Mouse (Mus musculus): ENCODE measurements at regions not wholly inside any gene's neighbourhood (a gene's known extent, or its start where the extent isn't known, plus 50 kb on each side); places are given as distances from the start of the nearest gene placed in this dataset.

DNA sequence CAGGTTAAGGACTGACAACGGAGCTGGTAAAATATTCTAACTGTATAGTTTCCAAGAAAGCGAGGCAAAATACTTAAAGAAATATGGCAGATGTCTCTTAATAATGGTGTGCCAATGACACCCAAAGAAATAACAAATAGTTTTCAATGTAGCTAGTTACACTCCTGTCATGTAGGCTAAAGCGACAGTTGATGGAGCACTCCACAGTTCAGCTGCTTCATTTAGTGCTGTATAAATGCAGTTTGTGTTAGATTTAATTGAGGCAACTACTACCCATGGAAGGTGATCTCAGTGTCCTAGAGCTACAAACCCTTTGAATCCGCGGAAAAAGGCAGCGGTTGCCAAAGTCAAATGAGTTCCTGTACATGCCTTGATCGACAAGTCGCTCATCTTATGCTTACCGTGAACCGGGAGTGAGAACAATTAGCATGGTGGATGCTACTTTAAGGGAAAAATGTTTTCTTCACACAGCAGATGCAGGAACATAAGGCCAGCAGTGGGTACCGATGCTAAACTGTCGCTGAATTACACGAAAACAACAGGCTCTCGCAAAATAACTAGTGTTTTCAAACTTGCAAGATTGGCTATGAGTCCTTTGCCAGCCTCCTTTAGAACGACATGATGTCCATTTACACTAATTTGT, 961.4 kb downstream of the Mat2b start:
- no peak for DNase-seq (ENCODE audit: low read depth)

DNA sequence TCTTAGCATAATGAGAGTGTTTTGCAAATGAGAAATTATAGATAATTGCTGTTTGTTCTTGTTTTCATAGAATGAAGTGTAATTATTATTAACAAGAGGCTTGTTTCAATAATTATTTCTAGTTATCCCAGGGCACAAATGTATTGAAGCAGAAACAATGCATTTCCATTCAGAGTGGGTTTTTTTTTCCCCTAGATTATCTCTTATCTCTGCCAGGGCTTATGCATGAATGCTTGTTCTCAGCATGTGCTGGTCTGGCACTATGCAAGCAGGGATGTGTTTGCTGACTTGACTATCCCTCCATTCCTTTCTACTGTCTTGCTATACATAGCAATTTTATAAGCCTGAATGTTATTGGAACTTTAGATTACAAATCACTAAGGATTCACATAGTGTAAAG, 971.4 kb downstream of the Mat2b start:
- DNase-seq (ENCODE audit: low read depth) = no peak

DNA sequence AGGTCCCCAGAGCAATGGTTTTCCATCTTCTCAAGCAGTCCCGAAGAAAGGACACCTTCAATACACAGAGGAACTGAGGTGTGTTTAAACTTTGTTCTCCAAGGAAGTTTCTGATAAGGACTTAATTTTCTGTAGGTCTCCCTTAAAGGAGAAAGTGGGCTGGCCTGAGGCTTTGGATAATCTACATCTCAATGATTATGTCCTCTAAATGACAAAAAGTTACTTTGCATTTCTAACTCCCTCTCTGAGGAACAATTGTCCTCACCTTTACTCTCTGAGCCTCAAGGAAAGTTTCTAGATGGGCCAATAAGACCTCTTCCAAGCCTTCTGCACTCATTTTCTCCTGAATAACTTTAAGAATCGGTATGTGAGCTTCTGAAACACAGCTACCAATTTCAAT, 1016.5 kb downstream of the Mat2b start:
- no peak for DNase-seq (ENCODE audit: low read depth)

DNA sequence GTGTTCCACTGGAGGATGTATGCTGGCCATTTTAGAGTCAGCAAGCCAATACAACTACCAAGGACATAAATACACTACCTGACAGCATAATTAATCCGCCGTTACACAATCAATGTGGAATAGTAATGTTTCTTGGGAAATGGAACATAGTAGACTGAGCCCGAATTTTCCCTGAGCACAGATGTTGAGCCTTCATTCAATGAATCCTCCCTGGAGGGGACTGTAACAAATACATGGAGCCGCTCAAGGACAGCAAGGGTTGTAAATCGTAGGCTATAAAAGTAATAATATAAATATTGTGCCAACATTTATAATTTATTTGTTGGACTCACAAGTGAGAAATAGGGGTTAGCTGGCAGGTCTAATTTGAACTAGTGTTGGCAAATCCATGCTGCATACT, 1041.4 kb downstream of the Mat2b start:
- no peak for DNase-seq (ENCODE audit: low read depth)

DNA sequence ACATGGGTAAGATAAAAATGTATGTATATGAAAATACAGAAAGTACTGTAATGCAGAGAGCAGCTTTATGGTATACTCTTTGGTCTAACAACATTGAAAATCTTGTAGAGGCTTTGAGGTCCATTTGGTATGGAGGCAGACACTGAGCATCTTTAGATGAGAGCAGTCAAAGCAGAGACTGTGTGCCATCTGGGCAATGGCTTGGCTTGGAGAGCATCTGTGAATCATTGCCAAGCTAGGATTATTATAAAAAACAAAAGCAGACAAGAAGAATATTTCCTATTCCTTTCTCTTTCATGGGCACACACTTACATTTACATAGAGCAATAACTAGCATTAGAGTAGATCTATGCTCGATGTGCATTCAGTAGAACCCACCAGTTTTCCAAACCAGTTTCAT, 1075.6 kb downstream of the Mat2b start:
- no peak for DNase-seq (ENCODE audit: low read depth)

DNA sequence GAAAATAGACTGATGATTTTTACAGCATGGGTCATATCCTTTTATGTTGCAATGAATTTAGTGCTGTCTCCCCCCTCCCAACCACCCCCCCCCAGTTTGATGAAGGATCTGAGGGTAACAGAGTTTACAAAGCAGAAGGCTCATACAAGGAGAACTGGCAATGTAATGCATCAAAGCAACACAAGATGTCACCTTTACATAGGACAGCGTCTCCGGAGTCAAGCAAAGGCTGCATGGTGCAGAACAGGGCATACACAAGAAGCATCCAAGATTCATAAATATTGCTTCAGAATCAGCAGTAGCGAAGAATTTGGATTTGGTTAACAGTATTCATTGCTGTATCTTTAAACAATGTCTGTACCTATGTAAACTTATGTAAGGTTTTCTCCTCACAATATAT, 1079.2 kb downstream of the Mat2b start:
- DNase-seq (ENCODE audit: low read depth) = no peak

DNA sequence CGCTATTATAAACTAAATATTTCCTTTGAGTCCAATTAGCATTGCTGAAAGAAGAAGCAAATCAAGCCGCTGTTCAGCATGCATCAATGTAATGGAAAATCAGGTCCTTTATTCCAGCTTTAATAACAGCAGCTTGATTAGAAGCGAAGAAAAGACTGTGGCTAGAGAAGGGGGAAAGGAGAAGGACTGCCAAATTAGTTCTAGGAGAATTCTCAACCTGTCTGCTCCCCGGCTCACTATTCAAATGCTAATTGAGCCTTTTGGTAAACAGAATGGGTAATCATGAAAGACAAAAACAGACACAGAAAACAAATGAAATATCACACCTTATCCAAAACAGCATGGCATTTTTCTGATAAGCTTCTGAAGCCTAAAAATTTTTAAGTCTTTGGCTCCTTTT, 1098.5 kb downstream of the Mat2b start:
- no peak for DNase-seq (ENCODE audit: low read depth)

DNA sequence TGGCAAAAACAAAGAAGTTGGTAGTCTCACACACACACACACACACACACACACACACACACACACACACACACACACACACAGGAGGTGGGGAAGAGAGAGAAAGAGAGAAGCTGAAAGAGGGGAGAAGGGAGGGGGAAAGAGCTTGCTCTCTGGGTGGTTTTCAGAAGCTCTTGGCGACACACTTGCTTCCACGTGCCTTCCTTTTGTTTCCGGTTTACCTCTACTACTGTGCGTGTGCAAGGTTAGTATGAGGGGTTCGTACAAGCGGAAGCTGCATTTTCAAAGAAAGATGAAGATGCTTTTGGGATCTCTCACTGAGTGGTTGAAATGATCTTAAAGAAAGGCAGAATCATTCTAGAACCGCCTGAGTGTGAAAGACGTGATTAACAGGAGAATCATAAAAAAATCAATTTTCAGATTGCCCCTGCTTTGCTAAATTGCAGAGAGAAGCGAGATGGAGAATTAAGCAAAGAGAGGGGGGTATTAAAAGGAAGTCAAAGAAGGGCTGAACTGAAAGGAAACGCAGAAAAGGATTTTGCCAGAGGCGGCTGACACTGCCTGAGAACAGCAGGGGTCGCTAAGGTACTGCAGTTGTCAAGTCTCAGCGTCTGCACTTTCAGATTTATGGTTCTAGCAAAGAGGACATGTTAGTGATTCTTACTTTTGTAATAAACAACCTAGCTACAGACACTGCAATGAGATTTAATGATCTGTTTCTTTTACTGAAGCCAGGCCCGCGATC, 1106.2 kb downstream of the Mat2b start:
- DNase-seq (ENCODE audit: low read depth) = peak; percentile 19

DNA sequence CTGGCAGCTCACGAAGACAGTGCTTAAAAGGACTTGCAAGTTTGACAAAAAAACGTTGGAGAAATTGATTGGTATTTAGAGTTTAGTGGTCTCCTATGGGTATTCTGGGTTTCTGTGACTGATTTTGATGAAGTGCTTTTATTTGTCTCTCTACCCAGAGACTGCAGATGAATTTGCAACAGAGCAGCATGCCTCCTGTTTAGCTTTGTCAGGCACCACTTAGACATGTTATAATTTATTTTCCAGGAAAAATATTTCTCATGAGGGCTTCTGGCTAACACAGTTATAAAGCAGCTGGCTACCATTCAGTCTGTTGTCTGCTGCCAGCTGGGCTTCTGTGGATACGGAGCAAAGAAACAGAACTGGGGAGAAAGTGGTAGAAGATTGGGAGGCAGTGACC, 1136.7 kb downstream of the Mat2b start:
- no peak for DNase-seq (ENCODE audit: low read depth)

DNA sequence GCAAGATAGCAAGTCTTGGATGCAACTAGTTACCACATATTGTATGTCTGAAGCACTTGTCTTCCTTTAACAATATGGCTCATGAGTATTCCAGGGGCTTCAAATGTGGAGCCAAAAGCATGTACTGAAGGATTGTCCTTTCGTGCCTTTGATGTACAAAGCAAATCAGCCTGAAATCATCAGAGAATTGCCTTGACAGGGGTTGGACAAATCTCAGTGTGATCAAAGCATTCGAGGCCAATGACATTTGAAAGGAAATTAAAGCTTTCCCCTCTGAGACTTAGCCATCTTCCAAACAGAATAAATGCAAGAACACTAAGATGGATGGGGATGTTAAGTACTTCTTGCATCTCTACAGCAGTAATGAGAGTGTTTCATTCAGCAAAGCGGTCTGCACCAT, 1144.9 kb downstream of the Mat2b start:
- no peak for DNase-seq (ENCODE audit: low read depth)

DNA sequence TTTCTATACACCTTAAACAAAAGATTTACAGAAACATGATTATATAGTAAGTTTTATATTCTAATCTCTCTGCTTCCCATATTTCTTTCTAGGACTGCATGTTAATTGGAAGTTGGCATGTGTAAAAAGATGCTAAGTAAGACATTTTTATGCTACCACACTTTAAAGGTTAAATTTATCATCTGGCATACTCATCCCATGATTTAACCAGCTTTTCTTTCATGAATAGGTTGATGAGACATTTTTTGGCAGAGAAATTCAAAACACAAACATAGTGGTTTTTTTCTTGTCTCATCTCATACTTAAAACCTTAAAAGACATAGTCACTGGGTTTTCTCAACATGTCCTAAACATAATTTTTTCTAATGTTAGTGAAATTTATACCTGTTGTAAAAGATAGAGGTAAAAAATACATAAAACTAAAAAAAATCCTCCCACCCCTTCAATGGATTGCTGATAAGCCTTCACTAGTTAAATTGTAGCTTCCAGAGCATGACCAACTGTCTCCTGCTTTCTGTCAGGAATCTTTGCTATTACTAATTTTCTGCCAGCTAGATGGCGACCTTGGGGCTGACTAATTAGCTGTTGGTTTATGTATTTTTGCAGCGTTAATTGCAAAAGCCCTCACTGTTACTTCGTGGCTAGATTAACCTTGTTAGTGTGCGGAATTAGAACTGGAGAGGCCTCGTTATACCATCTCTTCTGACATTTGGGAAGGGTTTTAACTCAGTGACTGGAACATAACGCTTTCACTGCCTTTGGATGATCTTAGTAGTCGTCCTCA, 1169.9 kb downstream of the Mat2b start:
- no peak for DNase-seq (ENCODE audit: low read depth)

DNA sequence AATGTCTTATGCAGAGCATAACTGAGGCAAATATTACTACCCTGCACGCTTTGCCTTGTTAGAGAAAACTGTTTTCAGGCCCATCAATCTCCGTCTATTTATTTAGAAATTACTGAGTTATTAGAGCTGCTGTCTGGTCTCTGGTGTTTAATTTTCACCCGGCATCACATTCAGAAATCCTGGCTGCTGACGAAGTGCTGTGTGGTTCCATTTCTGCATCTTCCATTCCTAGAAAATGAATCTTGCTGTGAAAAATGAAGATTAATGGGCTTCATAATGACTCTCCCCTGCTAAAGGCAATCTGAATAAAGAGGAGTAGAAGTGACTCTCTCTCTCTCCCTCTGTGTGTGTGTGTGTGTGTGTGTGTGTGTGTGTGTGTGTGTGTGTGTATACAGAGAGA, 1199.8 kb downstream of the Mat2b start:
- no peak for DNase-seq (ENCODE audit: low read depth)

DNA sequence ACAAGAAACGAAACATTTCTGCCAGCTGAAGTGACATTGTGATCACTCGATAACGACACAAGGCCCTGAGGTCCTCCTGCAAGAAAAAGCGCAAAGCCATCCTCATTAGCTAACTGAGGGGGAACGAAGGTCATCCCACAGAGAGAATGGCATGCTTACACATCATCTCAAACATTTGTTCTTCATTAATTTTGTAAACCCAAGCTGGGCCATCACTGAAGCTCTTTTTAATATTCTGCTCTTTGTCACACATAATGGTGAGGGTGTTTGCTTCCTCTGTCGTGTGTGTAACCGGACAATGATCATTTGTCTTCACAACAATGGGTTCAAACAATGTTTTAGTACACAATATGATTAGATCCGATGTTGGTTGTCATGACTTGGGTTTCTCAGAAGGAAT, 1217.9 kb downstream of the Mat2b start:
- no peak for DNase-seq (ENCODE audit: low read depth)

DNA sequence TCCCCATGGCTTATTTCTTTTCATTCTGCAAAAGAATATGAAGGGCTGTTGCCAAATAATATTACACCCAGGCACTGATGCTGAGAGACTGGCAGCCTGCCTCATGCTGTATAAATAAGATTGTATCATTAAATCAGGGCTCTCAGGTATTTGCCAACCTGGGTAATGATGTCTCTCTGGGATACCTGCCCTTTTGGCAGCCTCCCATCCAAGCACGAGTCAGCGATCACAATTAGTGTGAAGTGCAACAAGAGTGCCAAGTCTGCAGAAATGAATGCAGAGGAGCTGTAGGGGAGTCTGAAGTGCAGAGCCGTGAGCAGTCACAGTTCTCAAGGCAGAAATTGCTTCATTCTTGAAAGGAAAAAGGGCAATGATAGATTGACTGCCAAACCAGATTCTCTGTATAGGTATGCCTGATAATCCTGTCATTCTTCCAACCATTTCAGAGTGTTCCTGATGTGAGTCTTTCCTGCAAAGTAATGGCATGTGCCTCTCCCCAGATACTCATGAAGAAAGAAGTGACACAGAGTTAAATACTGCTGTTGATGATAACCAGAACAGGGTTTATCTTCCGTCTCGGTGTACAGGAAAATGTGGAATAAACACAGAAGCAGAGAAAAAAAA, 1241.6 kb downstream of the Mat2b start:
- no peak for DNase-seq (ENCODE audit: low read depth)

DNA sequence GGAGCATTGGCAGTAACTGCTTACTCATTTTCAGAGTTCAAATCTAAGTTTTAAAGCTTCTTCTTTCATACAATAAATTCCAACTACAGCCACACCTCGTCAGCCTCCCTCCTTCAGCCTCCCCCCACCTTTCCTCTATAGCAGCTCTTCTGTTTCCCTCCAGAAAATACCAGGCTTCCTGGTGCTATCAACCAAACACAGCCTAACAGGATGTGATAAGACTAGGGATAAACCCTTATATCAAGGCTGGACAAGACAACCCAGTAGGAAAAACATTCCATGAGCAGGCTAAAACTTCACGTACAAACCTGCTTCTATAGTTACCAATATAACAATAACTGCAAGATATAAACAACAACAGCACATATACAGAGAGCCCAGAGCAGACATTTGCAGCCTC, 1248.6 kb downstream of the Mat2b start:
- no peak for DNase-seq (ENCODE audit: low read depth)

DNA sequence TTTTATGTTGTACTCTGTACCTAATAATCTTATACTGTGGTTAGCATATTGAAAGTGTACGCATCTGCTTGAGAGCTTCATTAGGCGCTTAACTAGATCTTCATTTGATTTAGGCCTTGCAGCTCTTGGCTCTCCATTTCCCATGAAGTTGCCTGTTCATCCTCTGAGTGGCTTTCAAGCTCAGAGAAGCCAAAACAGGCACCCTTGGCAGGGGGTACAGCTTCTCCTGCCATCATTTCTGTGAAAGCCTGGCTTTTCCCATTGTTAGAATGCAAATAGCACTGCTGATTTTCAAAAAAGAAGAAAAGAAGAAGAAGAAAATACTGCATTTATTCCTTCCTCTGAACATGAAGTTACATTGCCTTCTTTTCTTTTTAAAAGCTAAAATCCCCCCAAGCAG, 1283.3 kb downstream of the Mat2b start:
- DNase-seq (ENCODE audit: low read depth) = no peak

DNA sequence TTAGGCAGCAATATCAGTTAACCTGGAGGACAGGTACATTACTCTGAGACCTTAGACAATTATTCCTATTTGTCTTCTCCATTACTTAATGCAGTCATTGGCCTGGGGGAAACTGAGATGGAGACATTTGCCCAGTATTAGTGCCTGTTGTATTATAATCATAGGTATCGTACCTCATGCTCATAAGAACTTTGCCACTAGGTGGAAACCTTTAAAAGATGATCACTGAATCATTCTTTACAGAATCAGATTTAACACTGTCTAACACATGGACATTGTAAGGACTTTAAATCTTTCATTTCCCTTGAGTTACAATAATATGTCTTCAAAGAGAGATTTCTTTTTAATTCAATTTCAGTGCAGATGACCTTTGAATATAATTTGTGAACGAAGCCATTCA, 1283.8 kb downstream of the Mat2b start:
- DNase-seq (ENCODE audit: low read depth) = no peak

DNA sequence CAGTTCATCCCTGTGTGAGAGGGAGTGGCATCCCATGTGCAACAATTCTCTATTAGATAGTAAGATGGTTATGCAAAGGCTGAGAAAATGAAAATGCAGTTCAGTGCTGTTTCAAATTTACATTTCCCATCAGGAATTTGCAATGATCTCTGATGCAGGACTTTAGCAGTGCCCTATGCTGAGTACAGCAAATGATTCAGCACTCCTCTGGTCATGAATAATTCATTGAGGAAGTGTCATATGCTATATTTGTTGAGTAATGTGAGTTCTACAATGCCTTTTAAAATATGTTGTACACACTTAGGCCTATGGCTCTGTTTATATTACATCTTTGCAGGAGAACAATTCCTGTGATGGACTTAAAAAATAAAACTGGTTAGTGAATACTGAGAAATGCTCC, 1330.2 kb downstream of the Mat2b start:
- no peak for DNase-seq (ENCODE audit: low read depth)

DNA sequence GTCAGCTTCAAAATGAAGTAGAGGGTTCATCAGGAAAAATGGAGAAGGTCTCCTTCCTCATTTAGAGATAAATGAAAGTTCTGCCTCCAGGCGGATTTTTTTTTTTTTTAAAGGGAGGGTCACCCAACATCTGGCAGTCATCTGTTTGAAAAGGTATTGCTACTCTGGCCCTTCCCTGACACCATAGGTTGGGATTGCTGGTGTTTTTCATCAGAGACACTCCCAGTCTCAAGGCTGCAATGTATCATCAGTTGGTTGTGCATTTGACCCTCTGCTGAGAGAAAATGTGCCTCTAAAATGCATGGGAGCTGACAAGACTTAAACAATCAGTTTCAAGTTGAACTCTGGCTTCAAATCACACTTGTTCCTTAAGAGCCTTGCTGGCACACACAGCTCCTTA, 1344.4 kb downstream of the Mat2b start:
- no peak for DNase-seq (ENCODE audit: low read depth)

All from c-Kit-positive CD71-negative TER-119-negative erythroid progenitor cells, embryonic 14.5 days (primary cell).